Mouse (Mus musculus) stomach, embryonic 14.5 days (tissue): ENCODE measurements at regions not wholly inside any gene's neighbourhood (a gene's known extent, or its start where the extent isn't known, plus 50 kb on each side); places are given as distances from the start of the nearest gene placed in this dataset.

Experiments
- ATAC-seq: fragments of 200-750 bp; cut with Nextera tagmentation; 2 replicates; pipeline ENCODE4 v1.8.0; 2017; ENCODE audit warnings: low read depth, moderate TSS enrichment; ENCODE audit not compliant: insufficient number of reproducible peaks, insufficient read depth, low FRiP score
- H3K27ac ChIP-seq: fragments of 300-500 bp; sonication (generic); 2 replicates; pipeline ENCODE4 v1.5.1; 2014; ENCODE audit warnings: mild to moderate bottlenecking, low read length, moderate library complexity, mixed read lengths
- H3K27me3 ChIP-seq: fragments of 300-500 bp; sonication (generic); 2 replicates; pipeline ENCODE4 v1.6.1; 2014; ENCODE audit warnings: low read length, control low read depth, mixed read lengths; ENCODE audit not compliant: control insufficient read depth, insufficient read depth
- H3K36me3 ChIP-seq: fragments of 300-500 bp; sonication (generic); 2 replicates; pipeline ENCODE4 v1.6.1; 2014; ENCODE audit warnings: mild to moderate bottlenecking, control low read depth, low read length, moderate library complexity, mixed read lengths; ENCODE audit not compliant: control insufficient read depth, insufficient read depth
- H3K4me1 ChIP-seq: fragments of 300-500 bp; sonication (generic); 2 replicates; pipeline ENCODE4 v1.6.1; 2014; ENCODE audit warnings: low read length, control low read depth, mixed read lengths; ENCODE audit not compliant: control insufficient read depth, insufficient read depth
- H3K4me2 ChIP-seq: fragments of 300-500 bp; sonication (generic); replicated peaks from 2 replicates; pipeline ENCODE4 v1.6.1; 2014; ENCODE audit warnings: low read depth, low read length, control low read depth
- H3K4me3 ChIP-seq: fragments of 300-500 bp; sonication (generic); 2 replicates; pipeline ENCODE4 v1.5.1; 2014; ENCODE audit warnings: low read depth, low read length, control low read depth
- H3K9ac ChIP-seq: fragments of 300-500 bp; sonication (generic); replicated peaks from 2 replicates; pipeline ENCODE4 v1.6.1; 2014; ENCODE audit warnings: low read depth, mild to moderate bottlenecking, control low read depth, low read length, moderate library complexity, mixed read lengths
- H3K9me3 ChIP-seq: fragments of 300-500 bp; sonication (generic); 2 replicates; pipeline ENCODE4 v1.6.1; 2016; ENCODE audit warnings: low read depth, low read length, control low read depth; ENCODE audit not compliant: control insufficient read depth
- WGBS: fragments of 180-500 bp; shearing (Covaris S2); extraction: QIAGEN DNeasy Blood & Tissue Kit; methylation state at CpG from one replicate; pipeline ENCODE4 v1.1.7; 2014; 5-methylcytosine and 5-hydroxymethylcytosine counted together

DNA sequence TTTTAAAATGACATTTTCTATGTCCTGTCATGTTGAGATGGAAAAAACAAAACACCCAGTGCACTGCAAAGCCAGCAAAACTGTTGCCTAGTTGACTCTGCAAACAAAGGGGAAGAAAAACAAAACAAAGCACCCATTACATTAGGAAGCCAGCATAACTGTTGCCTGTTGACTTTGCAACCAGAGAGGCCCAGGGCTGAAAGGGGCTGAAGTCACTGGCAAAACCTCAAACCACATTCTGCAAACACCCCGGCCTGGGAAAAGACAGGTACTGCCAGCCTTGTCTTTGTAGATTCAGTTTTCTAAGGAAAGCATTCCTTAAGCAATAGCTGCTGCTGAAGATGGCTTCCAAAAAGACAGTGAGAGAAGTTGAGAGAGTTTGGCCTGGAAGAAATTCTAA is 175.0 kb upstream of the Rsrc1 start:
- Histone ChIP-seq H3K4me2 (no peak overlapping the region), H3K36me3 (no peaks in the 10 kb centered on the region), H3K4me1 (no peaks in the 10 kb centered on the region), H3K27me3 (no peaks in the 10 kb centered on the region), H3K27ac (no peak overlapping the region), H3K9ac (no peak overlapping the region), H3K4me3 (no peak overlapping the region), H3K9me3 (no peaks in the 10 kb centered on the region)
- 60% methylated on average over 1 of the region's 1 CpGs for WGBS
- ATAC-seq = no peak

DNA sequence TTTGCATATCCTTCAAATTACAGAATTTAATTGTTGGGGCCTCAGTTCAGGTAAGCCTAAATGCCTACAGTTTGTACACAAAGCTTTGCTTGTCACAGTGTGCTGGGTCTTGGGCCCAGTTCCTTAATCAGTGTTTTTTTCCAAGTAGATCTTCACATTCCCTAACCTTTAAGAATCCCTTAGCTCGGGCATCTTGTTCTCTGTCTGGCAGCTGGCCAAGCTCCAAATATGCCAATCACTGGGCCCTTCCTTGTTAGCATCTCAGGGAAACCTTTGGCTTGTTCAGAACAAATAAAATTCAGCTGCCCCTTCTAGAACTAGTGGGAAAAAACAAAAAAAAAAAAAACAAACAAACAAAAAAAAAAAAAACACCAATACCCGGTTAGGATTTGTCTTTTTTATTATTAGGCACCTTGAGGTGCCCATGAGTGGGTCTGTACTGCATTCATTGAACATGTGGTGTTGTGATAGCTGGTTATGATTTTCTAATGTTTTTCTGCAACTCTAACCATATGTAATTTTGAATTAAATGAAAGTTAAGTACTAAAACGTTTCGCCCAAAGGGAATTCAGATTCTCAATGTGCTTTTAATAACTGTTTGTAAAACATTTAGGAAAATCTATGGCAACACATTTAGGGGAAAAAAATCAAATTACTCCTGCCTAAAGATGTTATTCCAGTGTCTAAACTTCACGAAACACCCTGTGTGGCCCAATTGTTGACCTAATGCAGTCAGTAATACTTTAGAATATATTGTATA is 168.3 kb upstream of the Rsrc1 start:
- H3K27ac ChIP-seq = no peak overlapping the region
- no peak overlapping the region for H3K9ac ChIP-seq
- 63% methylated on average over 5 of the region's 5 CpGs for WGBS
- no peaks in the 10 kb centered on the region for H3K27me3 ChIP-seq
- H3K4me2 ChIP-seq = no peak overlapping the region
- no peaks in the 10 kb centered on the region for H3K36me3 ChIP-seq
- no peak for ATAC-seq
- H3K9me3 ChIP-seq = no peaks in the 10 kb centered on the region
- no peak overlapping the region for H3K4me3 ChIP-seq
- no peaks in the 10 kb centered on the region for H3K4me1 ChIP-seq

DNA sequence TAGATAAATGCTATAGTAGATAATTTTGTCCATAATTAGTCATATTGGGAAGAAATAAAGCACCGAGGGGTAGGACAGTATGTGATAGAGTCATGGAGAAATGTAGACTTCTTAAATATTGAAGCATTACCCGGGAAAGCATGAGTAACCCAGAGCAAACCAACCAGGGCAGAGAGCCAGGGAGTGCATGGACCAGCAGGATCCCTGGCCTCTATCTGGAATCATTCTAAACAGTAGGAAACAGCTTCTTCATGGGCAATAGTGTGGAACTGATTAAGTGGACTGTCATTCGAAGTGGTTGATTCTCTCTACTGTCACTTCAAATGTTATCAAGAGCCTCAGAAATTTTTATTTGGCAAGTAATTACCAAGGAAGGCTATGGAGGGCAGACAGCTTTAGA is 155.4 kb upstream of the Rsrc1 start:
- 86% methylated on average over 3 of the region's 3 CpGs for WGBS
- H3K4me2 ChIP-seq = no peak overlapping the region
- H3K27ac ChIP-seq = no peak overlapping the region
- no peaks in the 10 kb centered on the region for H3K27me3 ChIP-seq
- no peak overlapping the region for H3K4me3 ChIP-seq
- H3K9ac ChIP-seq = no peak overlapping the region
- ATAC-seq = no peak
- no peaks in the 10 kb centered on the region for H3K4me1 ChIP-seq
- H3K36me3 ChIP-seq = no peaks in the 10 kb centered on the region
- no peaks in the 10 kb centered on the region for H3K9me3 ChIP-seq
